Mouse (Mus musculus) forelimb bud, embryonic 11.5 days (tissue): ENCODE data around the gene Phc2.
"Not testable (repeated sequence)": the region's sequence is repeated elsewhere in the genome, so short reads cannot be mapped to it uniquely, and the experiment has no call there.

Source experiments
- DNase-seq: peaks from one replicate; pipeline ENCODE4 v3.0.0-alpha.2; 2012; ENCODE audit warnings: low read depth, low spot score

Phc2 gene

GRCm38 (mm10) chr4:128645896-128646295 is 8.6 kb upstream of the Phc2 start:
- no peak for DNase-seq

GRCm38 (mm10) chr4:128646762-128647161 is 7.7 kb upstream of the Phc2 start:
- DNase-seq = no peak

GRCm38 (mm10) chr4:128648567-128649255 is 5.8 kb upstream of the Phc2 start:
- DNase-seq = no peak

GRCm38 (mm10) chr4:128651530-128651929 is 3.0 kb upstream of the Phc2 start:
- no peak for DNase-seq

- DNase-seq = no peak
Observed at GRCm38 (mm10) chr4:128652584-128653298, 1.8 kb upstream of the Phc2 start.

DNA sequence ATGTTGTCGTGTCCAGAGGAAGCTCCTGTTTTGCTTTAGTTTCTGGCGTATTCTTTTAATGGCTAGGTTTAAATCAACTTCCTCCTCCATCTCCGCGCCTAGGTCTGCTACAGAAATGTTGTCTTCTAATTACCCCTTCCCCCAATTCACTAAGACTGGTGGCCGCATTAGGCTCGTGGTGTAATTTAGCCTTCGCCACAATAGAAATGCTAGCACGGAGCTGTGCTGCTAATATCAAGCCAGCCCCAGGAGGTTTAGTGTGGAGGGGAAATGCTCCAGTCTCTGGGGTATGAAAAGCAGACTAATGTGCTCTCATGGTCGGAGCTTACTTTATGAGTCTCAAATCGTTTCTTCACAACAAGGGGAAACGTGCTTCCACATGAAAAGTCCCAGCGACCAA is 944 bp downstream of the Phc2 start:
- no peak for DNase-seq

DNA sequence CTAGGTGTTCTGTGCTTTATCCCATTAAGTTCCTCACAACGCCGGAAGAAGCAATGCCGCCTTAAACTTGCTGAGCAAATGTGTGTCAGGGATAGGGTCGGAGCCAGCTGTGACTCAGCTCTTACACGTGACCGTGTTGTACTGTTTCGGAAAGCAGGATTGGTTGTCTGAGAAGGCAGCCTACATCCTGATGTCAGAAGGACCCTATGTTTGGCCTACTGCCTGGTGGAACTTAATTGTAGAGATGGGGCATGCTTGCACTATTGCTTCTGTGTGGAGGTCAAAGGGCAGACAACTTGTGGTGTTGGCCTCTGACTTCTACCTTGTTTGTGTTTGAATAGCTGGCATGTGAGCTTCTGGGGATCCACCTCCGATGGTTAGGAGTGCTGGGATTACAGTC is 5.7 kb downstream of the Phc2 start:
- no peak for DNase-seq

DNA sequence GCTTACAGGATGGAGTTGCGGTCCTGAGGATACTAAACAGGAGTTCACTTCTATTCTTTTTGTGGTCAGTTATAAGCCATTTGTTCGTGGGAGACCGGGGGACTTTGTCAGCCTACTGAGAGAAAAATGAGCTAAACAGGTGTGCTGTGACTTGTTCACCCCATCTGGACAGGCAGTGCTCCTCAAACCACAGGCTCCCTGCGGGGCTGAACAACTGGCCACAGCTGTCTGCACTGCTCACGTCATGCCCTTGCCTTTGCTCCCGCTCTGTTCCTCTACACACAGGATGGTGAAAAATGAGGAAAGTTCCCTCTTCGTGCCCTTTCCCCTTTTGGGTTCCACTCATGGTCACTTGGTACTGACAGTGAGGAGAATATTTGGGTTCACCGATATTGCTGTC is 6.6 kb downstream of the Phc2 start:
- DNase-seq = no peak

- DNase-seq = no peak
Observed at GRCm38 (mm10) chr4:128664002-128664401, 9.5 kb downstream of the Phc2 start.

GRCm38 (mm10) chr4:128666362-128666761 is 11.9 kb downstream of the Phc2 start:
- not testable (repeated sequence) for DNase-seq

DNA sequence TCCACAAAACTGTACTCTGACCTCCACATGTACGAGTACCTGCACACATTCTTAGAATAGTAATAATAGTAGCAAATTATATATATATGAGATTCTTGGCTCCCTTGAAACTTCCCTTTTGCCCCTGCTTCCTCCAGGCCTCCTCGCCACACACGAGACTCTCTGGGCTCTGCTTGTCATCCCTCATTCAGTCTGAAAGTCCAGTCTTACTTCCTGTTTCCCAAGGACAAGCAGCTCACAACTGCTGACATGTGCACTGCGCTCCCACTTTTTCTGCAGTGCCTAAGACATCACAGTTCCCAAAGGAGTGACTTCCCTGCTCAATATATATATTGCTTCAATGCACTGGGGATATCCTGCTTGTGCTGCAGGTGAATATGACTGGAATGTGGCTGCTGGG is 12.7 kb downstream of the Phc2 start:
- not testable (repeated sequence) for DNase-seq

- DNase-seq = no peak
Observed at GRCm38 (mm10) chr4:128669229-128669628, 14.7 kb downstream of the Phc2 start.

GRCm38 (mm10) chr4:128670566-128671191 is 16.2 kb downstream of the Phc2 start:
- peak; percentile 77 for DNase-seq

DNA sequence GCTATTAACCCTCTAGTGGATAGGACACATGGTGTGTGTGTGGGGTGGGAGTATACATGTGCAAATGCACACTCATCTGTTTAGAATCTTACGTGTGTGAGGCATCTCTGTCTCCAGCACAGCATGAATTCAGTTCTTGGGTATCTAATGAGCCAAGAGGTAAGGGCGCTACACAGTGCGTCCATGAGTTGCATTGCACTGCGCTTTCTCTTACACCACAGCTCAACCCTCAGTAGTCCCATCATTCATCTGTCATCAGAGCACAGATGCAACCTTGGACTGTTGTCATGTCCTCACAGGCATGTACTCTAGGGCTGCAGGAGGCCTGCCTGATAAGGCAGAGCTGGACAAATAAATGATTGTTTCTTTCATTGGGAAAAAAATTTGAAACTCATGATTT is 18.0 kb downstream of the Phc2 start:
- no peak for DNase-seq

GRCm38 (mm10) chr4:128678564-128679217 is 24.2 kb downstream of the Phc2 start:
- no peak for DNase-seq

- DNase-seq = no peak
Observed at GRCm38 (mm10) chr4:128681126-128681525, 26.6 kb downstream of the Phc2 start.

GRCm38 (mm10) chr4:128682281-128682680 is 27.8 kb downstream of the Phc2 start:
- DNase-seq = no peak

GRCm38 (mm10) chr4:128683706-128684105 is 29.2 kb downstream of the Phc2 start:
- no peak for DNase-seq

DNA sequence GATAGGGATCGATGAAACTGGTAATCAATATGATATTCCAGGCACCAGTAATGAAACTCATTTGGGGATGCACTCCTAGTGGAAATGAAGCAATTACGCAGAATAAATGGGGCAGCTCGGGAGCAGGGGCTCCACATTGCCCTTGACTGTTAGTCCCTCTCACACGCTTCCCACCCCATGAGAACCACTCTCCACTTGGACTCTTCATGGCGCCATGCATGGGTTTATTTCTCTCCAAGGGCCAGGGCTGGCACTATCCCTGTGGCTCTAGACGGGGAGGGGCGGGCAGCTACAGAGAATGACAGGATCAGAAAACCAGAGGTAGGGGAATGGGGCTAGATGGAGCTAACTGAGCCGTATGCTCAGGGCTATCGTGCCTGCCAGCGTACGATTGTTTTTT is 29.6 kb downstream of the Phc2 start:
- DNase-seq = no peak

DNA sequence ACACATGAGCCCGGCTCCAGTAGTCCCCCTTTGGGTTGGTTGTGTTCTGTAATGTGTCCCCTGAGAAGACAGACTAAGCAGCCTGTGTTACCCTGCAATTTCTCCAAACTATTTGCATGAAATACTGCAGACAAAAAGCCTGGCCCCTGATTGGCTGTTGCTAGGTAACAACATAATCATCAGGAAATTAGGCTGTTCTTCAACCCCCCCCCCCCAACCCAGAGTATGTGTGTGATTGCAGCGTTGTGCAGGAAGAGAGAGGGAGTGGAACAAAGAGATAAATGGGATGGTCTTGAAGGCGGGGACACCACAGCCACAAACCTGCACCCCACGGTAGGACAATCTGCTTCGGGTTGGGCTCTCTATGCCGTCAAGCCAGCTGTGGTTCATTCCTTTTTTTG is 34.0 kb downstream of the Phc2 start:
- DNase-seq = no peak

GRCm38 (mm10) chr4:128688976-128689375 is 34.5 kb downstream of the Phc2 start:
- no peak for DNase-seq

DNA sequence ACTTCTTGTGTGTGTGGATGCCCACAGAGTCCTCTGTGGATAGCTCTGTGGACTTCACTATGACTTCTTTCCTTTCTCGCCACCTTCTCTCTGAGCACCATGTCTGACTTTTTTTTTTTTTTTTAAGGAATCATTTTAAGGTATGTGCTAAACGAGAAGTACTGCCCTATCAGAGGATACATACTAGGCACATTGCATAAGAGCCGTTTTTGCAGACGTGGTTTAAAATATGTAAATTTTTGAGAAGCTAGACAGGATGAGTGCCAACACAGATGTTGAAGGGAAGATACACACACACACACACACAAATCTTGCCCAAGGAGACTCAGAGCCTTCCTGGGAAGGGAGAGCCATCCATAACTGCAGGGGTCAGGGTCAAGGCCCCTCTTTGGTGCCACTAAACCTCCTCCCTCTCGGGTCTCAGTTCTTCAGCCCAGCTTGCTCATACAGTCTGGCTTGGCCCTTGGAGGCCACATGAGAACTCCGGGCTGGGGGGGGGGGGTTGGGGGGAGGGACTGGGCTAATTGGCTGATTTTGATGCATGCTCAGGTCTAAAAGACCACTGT is 35.3 kb downstream of the Phc2 start:
- no peak for DNase-seq
